Mouse (Mus musculus): ENCODE measurements at regions not wholly inside any gene's neighbourhood (a gene's known extent, or its start where the extent isn't known, plus 50 kb on each side); places are given as distances from the start of the nearest gene placed in this dataset.

- no peak for DNase-seq
These were observed 196.7 kb upstream of the Id2 start for GRCm38 (mm10) chr12:25293470-25294178.

- no peak for DNase-seq
These were observed 192.4 kb upstream of the Id2 start for GRCm38 (mm10) chr12:25289381-25289780.

- DNase-seq, result no peak
These were observed 186.9 kb upstream of the Id2 start for GRCm38 (mm10) chr12:25283808-25284207.

- no peak for DNase-seq
These were observed 184.5 kb upstream of the Id2 start for GRCm38 (mm10) chr12:25281438-25281837.

DNA sequence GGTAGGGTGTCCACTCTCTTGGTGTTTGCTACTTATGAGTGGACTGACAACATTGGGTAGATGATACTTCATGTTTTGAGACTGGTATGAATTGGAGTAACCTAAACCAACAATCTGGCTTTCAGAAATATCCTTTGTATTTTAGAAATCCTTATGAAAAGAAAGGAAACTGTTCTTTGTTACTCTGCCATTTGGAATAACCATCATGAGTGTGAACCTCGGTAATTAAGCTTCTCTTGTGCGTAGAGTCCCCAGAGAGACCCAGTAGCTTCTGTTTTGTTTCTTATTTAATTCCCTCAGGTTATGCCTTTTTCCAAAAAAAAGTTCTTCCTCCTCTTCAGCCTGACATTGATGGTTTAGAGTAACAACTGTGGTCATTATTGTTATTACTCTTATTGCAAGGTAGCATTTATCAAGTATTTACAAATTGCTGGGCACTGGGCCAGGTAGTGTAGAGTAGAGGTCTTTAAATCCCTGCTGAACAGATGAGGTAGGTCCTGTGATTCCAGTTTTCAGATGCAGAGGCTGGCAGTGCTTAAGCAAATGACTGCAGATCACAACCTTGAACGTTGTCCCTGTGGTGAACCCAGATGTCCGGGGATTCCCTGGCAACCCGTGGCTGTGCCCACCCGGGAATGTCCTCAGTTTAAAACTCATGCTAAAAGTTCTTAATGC lies 176.8 kb upstream of the Id2 start:
- DNase-seq, result no peak

DNA sequence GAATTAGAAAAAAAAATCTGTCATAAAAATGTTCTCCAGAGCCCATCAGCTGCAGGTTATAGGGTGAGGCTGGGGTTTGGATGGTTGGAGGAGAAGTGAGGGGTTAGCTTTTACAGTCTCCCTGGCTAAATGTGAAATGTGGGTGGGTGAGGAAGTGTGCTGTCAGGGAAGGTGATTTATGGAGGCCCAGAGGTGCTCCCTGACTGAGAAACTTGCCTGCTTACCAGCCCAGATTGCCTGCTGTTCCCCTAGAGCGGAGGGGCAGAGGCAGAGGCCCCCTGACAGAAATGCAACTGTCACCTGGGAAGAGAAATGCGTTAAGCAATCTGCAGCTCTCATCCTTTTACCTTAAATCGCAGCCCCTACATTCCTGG lies 175.8 kb upstream of the Id2 start:
- no peak for DNase-seq

- no peak for DNase-seq
These were observed 175.3 kb upstream of the Id2 start for GRCm38 (mm10) chr12:25272114-25272751.

DNA sequence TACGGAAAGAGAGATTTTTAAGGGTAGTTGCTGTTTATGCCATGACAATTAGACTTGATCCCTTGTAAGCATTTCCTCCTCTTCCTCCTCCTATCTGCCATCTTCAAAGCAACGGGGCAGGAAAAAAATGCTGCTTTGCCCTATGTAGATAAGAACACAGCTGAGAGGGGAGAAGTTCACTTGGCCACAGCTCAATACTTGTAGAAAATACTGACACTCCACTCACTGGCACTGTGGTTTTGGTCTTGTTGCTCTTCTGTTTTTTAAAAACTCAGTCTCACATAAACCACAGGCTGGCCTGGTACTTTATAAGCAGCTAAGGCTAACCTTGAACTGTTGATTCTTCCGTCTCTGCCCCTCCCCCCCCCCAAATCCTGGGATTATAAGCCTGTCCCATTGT lies 172.9 kb upstream of the Id2 start:
- no peak for DNase-seq

DNA sequence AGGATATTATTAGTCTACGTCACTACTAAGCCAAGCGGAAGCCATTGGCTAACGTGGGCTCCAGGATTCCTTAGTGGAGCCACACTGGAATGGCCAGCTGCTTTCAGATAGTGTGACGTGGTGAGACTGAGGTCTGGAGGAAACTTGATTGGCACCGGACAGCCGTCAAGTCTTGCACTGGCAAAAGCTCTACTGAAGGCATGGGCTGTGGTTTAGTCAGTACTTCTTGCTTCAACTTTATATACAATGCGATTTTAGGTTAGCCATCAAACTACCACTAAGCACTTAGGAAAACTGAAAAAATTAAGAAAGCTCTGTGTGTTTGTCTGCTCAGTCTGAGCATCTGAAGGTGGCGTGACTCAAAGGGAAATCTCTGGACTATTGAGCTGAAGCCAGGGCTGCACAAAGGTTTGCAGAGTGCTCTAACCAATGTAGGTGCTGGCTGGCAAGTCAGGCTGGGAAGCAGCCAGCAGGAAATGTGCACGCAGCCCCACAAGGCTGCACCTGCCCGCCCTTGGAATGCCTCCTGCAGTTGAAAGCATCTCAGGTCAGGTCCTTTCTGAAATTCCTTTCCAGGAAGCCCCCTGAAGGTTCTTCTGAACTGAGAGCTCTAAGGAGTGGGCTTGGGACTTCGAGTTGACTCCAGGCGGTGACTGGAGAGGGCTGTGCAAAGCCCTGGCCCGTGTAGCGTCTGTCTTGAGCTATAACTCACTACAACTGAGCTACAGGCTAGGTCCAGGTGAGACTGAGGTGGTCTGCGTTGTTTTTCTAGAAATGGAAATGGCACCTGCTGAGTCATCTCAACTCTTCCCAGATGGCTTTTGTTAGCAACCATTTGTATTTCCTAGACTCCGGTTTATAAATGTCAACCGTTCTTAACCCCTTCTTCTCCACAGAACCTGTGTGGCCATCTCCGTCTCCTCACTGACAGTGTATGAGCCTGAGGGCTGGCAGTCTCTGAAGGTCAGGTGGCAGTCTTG lies 172.2 kb upstream of the Id2 start:
- DNase-seq, result peak; percentile 34

- no peak for DNase-seq
These were observed 171.4 kb upstream of the Id2 start for GRCm38 (mm10) chr12:25268323-25268722.

GRCm38 (mm10) chr12:25267572-25268115 lies 170.7 kb upstream of the Id2 start:
- peak; percentile 70 for DNase-seq

DNA sequence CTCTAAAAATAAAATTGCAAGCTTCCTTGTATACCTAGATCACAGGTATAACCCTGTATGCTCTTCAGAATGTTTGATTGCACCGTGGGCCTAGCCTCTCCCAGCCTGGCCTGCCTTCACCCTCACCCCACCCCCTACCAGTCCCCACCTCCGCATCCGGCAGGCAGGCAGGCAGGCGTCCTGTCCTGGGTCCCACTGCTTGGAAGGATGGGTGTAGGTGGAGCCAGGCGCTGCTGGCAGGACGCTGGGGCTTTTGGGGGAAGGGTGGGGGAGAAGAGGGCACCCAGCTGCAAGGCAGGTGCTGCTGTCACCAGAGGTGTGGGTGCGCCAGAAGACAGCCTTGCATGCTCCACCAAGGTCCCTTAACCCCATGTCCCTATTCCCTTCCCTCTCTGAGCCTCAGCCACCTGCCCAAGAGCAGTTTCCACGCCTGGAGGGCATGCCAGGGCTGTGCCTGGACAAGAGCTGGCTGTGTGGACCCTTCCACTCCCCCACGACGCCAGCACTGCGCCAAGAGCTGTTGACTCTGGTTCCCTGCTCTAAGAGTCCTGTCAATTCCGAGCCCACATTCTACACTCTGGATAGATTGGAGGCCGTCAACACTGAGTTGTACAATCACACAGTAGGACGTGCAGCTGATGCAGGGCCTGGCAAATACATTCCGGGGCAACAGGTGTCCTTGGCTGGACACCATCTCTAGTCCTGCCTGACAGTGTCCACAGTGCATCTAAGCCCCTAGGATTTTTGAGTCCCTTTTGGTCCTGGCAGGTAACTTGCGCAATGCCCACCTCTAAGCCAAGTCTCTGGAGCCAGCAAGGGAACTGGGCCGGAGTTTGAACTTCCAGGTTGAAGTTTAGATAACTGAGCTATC lies 170.0 kb upstream of the Id2 start:
- DNase-seq, result peak; percentile 88

- DNase-seq, result no peak
These were observed 168.9 kb upstream of the Id2 start for GRCm38 (mm10) chr12:25265560-25266525.

GRCm38 (mm10) chr12:25265066-25265465 lies 168.1 kb upstream of the Id2 start:
- no peak for DNase-seq

- no peak for DNase-seq
These were observed 167.5 kb upstream of the Id2 start for GRCm38 (mm10) chr12:25264408-25264807.

DNA sequence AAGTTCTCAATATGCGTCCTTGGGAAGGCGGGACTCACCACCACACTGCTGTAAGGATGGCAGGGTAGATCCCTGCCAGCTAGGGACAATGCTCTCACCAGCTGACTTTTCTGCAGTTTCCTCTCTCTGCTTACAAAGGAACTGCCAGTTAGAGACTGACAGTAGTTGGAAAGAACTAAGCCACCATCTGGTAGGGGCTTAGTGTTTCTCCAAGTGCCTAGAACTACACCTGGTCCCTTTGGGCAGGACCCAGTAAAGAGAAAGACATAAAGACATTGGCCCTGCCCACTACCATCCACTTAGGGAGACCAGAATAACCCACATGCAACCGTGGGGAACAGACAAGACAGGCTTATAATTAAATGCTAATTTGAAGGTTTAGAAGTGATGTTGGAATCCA lies 165.5 kb upstream of the Id2 start:
- DNase-seq, result no peak

GRCm38 (mm10) chr12:25259123-25259522 lies 162.2 kb upstream of the Id2 start:
- no peak for DNase-seq

DNA sequence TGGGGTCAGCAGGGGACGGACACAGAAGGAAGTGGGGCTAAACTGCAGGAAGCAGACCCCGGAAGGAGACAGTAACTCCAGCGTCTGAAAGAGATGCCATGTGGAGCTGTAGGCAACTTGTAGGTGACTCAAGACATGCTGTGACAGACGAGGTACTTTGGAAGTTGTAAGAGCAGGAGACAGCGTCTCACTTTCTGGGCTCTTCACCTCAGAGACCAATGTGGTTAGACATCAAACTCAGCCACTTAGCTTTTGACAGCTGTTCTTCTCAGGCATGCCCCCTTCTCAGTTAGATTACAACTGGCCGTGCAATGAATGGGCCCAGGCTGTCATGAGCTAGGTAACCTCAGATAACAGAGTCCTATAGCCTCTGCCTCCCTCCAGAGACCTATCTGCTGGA lies 159.3 kb upstream of the Id2 start:
- DNase-seq, result peak; percentile 32

- peak; percentile 59 for DNase-seq
These were observed 157.8 kb upstream of the Id2 start for GRCm38 (mm10) chr12:25254716-25255115.

DNA sequence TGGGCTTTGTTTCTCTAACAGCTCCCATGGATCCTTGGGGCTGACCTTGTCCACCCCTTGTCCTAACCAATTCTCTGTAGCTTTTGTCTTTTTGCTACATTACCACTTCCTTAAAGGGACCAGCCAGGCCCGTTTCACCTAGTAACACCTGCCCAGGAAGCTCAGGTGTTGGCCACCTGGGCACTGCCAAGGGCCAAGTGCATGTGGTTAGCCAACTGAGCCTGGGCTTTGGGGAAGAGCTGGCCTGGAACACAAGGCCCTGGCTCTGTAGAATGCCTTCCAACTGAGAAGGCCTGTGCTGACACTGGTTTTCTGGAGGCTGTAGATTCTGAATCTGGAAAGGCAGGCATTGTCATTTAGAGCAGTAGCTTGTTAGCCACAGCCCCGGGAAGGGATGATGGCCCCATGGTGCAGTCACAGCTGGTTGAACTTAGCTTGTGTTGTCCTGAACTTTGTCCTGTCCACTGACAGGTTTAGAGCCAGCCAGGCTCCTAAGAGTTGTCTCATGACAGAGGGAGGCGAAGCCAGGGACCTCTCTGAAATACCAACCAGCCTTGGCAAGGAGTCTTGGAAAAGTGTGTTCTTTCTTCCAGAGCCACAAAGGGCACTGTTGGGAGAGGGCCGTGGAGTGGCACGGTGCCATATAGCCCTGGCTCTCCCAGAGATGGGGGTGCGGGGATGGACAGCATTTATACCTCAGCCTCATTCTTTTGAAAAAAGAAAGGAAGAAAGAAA lies 156.0 kb upstream of the Id2 start:
- no peak for DNase-seq

All from thymus, postnatal 14 days (tissue).